Mouse (Mus musculus) embryo, embryonic 9.5 days (tissue): ENCODE data around the gene Prtn3.

Source experiments
- DNase-seq: peaks from one replicate; pipeline ENCODE4 v3.0.0-alpha.2; 2017; ENCODE audit errors: extremely low spot score

Prtn3 gene

GRCm38 (mm10) chr10:79855558-79856184 is 18.6 kb upstream of the Prtn3 start:
- no peak for DNase-seq

- DNase-seq: no peak
These were observed 18.0 kb upstream of the Prtn3 start for GRCm38 (mm10) chr10:79856280-79856679.

GRCm38 (mm10) chr10:79856704-79857451 is 17.4 kb upstream of the Prtn3 start:
- no peak for DNase-seq

- no peak for DNase-seq
These were observed 16.8 kb upstream of the Prtn3 start for GRCm38 (mm10) chr10:79857452-79857811.

GRCm38 (mm10) chr10:79857894-79858293 is 16.4 kb upstream of the Prtn3 start:
- DNase-seq: no peak

- no peak for DNase-seq
These were observed 15.7 kb upstream of the Prtn3 start for GRCm38 (mm10) chr10:79858416-79859074.

- DNase-seq: no peak
These were observed 15.2 kb upstream of the Prtn3 start for GRCm38 (mm10) chr10:79859116-79859515.

GRCm38 (mm10) chr10:79860079-79860911 is 14.0 kb upstream of the Prtn3 start:
- no peak for DNase-seq

GRCm38 (mm10) chr10:79861230-79862048 is 12.8 kb upstream of the Prtn3 start:
- no peak for DNase-seq

GRCm38 (mm10) chr10:79862049-79862788 is 12.1 kb upstream of the Prtn3 start:
- DNase-seq: no peak

GRCm38 (mm10) chr10:79862925-79863324 is 11.4 kb upstream of the Prtn3 start:
- DNase-seq: no peak

GRCm38 (mm10) chr10:79864351-79865188 is 9.7 kb upstream of the Prtn3 start:
- no peak for DNase-seq

GRCm38 (mm10) chr10:79865189-79865601 is 9.1 kb upstream of the Prtn3 start:
- no peak for DNase-seq

GRCm38 (mm10) chr10:79865801-79866295 is 8.4 kb upstream of the Prtn3 start:
- no peak for DNase-seq

GRCm38 (mm10) chr10:79866601-79867000 is 7.7 kb upstream of the Prtn3 start:
- no peak for DNase-seq

GRCm38 (mm10) chr10:79871845-79872244 is 2.4 kb upstream of the Prtn3 start:
- no peak for DNase-seq

GRCm38 (mm10) chr10:79872862-79873261 is 1.4 kb upstream of the Prtn3 start:
- no peak for DNase-seq

GRCm38 (mm10) chr10:79873313-79873712 is 963 bp upstream of the Prtn3 start:
- DNase-seq: no peak

- DNase-seq: peak; percentile 51
These were observed 474 bp upstream of the Prtn3 start for GRCm38 (mm10) chr10:79873715-79874289.
